Mouse (Mus musculus) CD4-positive naive resting alpha-beta T cell, adult 76 days (primary cell): Measurements from ENCODE around the gene Skint7. TPM values are rescaled to one million over a fixed set of nuclear protein-coding genes. Genes with fewer than 3 reads are reported as not detected.

Experiments
- total RNA-seq: library from RNA; stranded (reverse); gene quantifications from one replicate; pipeline ENCODE4 v1.2.4, GENCODE M21; 2023

Gene Skint7
- total RNA-seq: not detected

DNA sequence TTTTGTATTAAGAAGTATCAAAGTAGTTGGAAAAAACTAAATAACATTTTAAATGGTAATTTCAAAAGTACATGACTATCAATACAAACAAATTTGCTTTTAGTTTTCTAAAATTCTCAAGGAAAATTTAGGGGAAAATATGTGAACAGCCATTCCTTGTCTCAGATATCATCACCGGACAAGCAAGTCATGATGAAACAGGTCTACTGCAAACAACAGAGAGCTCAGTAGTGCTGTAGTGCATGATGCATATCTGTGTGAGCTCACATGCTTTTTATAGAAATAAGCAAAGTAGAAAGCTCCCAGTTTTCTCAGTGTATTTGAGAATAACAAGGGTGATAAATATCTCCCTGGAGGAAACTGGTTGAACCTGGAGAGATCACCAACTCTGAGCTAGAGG, at the start of gene Skint7:
Gene Skint7, plus strand, starts transcription at position 301 of the 400 bp plus-strand sequence.

DNA sequence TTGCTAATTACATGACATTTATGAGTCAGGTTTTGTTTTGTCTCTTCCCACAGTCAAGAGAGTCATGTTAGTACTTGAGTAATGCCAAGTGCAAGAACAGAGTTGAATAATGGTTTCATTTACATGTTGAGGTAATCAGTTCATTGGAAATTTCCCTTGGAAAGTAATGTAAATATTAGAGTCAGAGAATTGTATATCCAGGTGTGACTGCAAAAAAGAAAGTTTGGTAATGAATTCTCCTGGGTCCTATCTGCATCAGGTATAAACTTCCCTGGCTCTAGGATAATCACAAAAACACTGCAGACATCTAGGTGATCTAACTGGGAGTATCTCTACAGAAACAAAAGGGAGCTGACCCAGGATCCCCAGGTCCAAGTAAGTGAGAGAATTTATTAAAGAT, 33.2 kb downstream of the Skint7 start, which contains the start of gene Skint1:
Gene Skint1, plus strand, starts transcription at position 301 of the 400 bp plus-strand sequence.

Other genes with a start within 250 kb of the Skint7 start
- not detected for gene Slc5a9, start 70.0 kb upstream of the Skint7 start, total RNA-seq
- gene Skint8, start 53.5 kb upstream of the Skint7 start, total RNA-seq: not detected
- gene Skint1, start 33.3 kb downstream of the Skint7 start, total RNA-seq: not detected
- gene Skint4, start 99.1 kb downstream of the Skint7 start, total RNA-seq: not detected